Mouse (Mus musculus) MEL (cell line): ENCODE results near the gene Lcmt2. TPM values are rescaled to one million over a fixed set of nuclear protein-coding genes. Genes with fewer than 3 reads are reported as not detected.
A peak's percentile ranks its signal among the peaks of the same experiment; 100 is the strongest.

Experiments
- DNase-seq: peaks from one replicate; pipeline ENCODE4 v3.0.0; 2011; ENCODE audit warnings: low read depth, low spot score
- H3K27ac ChIP-seq: 2 replicates; pipeline ENCODE4 v1.5.1; 2012; ENCODE audit warnings: low read depth, mild to moderate bottlenecking, control low read depth, low read length, moderate library complexity; ENCODE audit not compliant: control insufficient read depth
- H3K27me3 ChIP-seq, 2 experiments: fragments of 150-350 bp in 1 of 2; sonication (generic) in 1 of 2; 2 replicates each; pipeline ENCODE4 v1.6.1; 2012; ENCODE audit warnings: low read length in 2 of 2, mild to moderate bottlenecking in 2 of 2, improper control_type of control experiment in 1 of 2, moderate library complexity in 1 of 2; ENCODE audit not compliant: insufficient read depth in 2 of 2, control insufficient read depth in 1 of 2
- H3K36me3 ChIP-seq, 2 experiments: 2 replicates each; pipeline ENCODE4 v1.6.1; 2012 to 2014; ENCODE audit warnings: low read length in 2 of 2, improper control_type of control experiment in 1 of 2, inconsistent platforms in 1 of 2, mild to moderate bottlenecking in 1 of 2; ENCODE audit not compliant: insufficient read depth in 2 of 2, control insufficient read depth in 1 of 2
- H3K4me1 ChIP-seq, 2 experiments: fragments of 150-350 bp in 1 of 2; sonication (generic) in 1 of 2; 2 replicates each; pipeline ENCODE4 v1.6.1; 2012; ENCODE audit warnings: low read length in 2 of 2, improper control_type of control experiment in 1 of 2, mild to moderate bottlenecking in 1 of 2; ENCODE audit not compliant: insufficient read depth in 2 of 2, control insufficient read depth in 1 of 2
- H3K4me3 ChIP-seq, 2 experiments: fragments of 150-350 bp in 1 of 2; sonication (generic) in 1 of 2; 2 replicates each; pipeline ENCODE4 v1.5.1; 2012; ENCODE audit warnings: low read depth in 2 of 2, low read length in 2 of 2, mild to moderate bottlenecking in 2 of 2, moderate library complexity in 2 of 2, control low read depth in 1 of 2, improper control_type of control experiment in 1 of 2; ENCODE audit not compliant: control insufficient read depth in 1 of 2, insufficient read depth in 1 of 2
- H3K79me2 ChIP-seq: 2 replicates; pipeline ENCODE4 v1.6.1; 2012; ENCODE audit warnings: mild to moderate bottlenecking, low read length, moderate library complexity; ENCODE audit not compliant: control insufficient read depth, poor library complexity, insufficient read depth
- H3K9ac ChIP-seq: 2 replicates; pipeline ENCODE4 v1.6.1; 2012; ENCODE audit warnings: low read depth, mild to moderate bottlenecking, control low read depth, low read length, moderate library complexity; ENCODE audit not compliant: control insufficient read depth, poor library complexity, severe bottlenecking
- H3K9me3 ChIP-seq: fragments of 150-350 bp; sonication (generic); replicated peaks from 2 replicates; pipeline ENCODE4 v1.6.1; 2012; ENCODE audit warnings: mild to moderate bottlenecking, low read length, improper control_type of control experiment, moderate library complexity; ENCODE audit not compliant: insufficient read depth
- BHLHE40 ChIP-seq: IDR thresholded peaks from 2 replicates; pipeline ENCODE4 v1.6.1; 2012; ENCODE audit warnings: low read depth, mild to moderate bottlenecking, inconsistent platforms, low read length, improper control_type of control experiment, borderline replicate concordance
- CHD1 ChIP-seq: IDR thresholded peaks from 2 replicates; pipeline ENCODE4 v1.6.1; 2012; ENCODE audit warnings: low read depth, mild to moderate bottlenecking, inconsistent platforms, low read length, improper control_type of control experiment
- CHD2 ChIP-seq: IDR thresholded peaks from 2 replicates; pipeline ENCODE4 v1.6.1; 2011; ENCODE audit warnings: low read length, improper control_type of control experiment
- CTCF ChIP-seq, 3 experiments: IDR thresholded peaks in 2 of 3; conservative IDR thresholded peaks in 1 of 3; 2 replicates each; pipeline ENCODE4 v1.5.1; 2011 to 2012; ENCODE audit warnings: low read length in 3 of 3, low read depth in 2 of 3, mild to moderate bottlenecking in 2 of 3, improper control_type of control experiment in 1 of 3, inconsistent platforms in 1 of 3, mixed read lengths in 1 of 3, moderate library complexity in 1 of 3; ENCODE audit not compliant: control insufficient read depth in 1 of 3, insufficient read depth in 1 of 3, poor library complexity in 1 of 3, severe bottlenecking in 1 of 3
- E2F4 ChIP-seq: IDR thresholded peaks from 2 replicates; pipeline ENCODE4 v1.6.1; 2011; ENCODE audit warnings: low read depth, low read length, improper control_type of control experiment, borderline replicate concordance
- ELF1 ChIP-seq: IDR thresholded peaks from 2 replicates; pipeline ENCODE4 v1.6.1; 2014; ENCODE audit warnings: low read depth, mild to moderate bottlenecking, inconsistent platforms, low read length, improper control_type of control experiment, moderate library complexity
- EP300 ChIP-seq, 2 experiments: IDR thresholded peaks; 2 replicates each; pipeline ENCODE4 v1.6.1; 2011; ENCODE audit warnings: improper control_type of control experiment in 2 of 2, low read length in 2 of 2, low read depth in 1 of 2, mild to moderate bottlenecking in 1 of 2
- ETS1 ChIP-seq: IDR thresholded peaks from 2 replicates; pipeline ENCODE4 v1.6.1; 2012; ENCODE audit warnings: low read depth, mild to moderate bottlenecking, inconsistent platforms, low read length, improper control_type of control experiment, moderate library complexity
- GATA1 ChIP-seq: IDR thresholded peaks from 2 replicates; pipeline ENCODE4 v1.6.1; 2011; ENCODE audit warnings: low read depth, low read length, improper control_type of control experiment
- HCFC1 ChIP-seq: IDR thresholded peaks from 2 replicates; pipeline ENCODE4 v1.6.1; 2012; ENCODE audit warnings: low read depth, mild to moderate bottlenecking, inconsistent platforms, low read length, improper control_type of control experiment, moderate library complexity
- JUND ChIP-seq: IDR thresholded peaks from 2 replicates; pipeline ENCODE4 v1.6.1; 2011; ENCODE audit warnings: low read depth, mild to moderate bottlenecking, improper control_type of control experiment, low read length
- KAT2A ChIP-seq: conservative IDR thresholded peaks from 2 replicates; pipeline ENCODE4 v1.6.1; 2012; ENCODE audit warnings: low read depth, low read length, improper control_type of control experiment, inconsistent platforms
- MAFK ChIP-seq: IDR thresholded peaks from 2 replicates; pipeline ENCODE4 v1.6.1; 2011; ENCODE audit warnings: low read depth, mild to moderate bottlenecking, low read length, improper control_type of control experiment, borderline replicate concordance
- MAX ChIP-seq: IDR thresholded peaks from 2 replicates; pipeline ENCODE4 v1.6.1; 2011; ENCODE audit warnings: low read length, improper control_type of control experiment
- MAZ ChIP-seq: IDR thresholded peaks from 2 replicates; pipeline ENCODE4 v1.6.1; 2012; ENCODE audit warnings: low read depth, mild to moderate bottlenecking, inconsistent platforms, low read length, improper control_type of control experiment
- MEF2A ChIP-seq: IDR thresholded peaks from 2 replicates; pipeline ENCODE4 v1.6.1; 2014; ENCODE audit warnings: low read depth, mild to moderate bottlenecking, inconsistent platforms, low read length, improper control_type of control experiment; ENCODE audit not compliant: poor library complexity, insufficient replicate concordance, severe bottlenecking; ENCODE audit errors: extremely low read depth
- MXI1 ChIP-seq: IDR thresholded peaks from 2 replicates; pipeline ENCODE4 v1.6.1; 2011; ENCODE audit warnings: mild to moderate bottlenecking, low read depth, low read length, improper control_type of control experiment
- MYB ChIP-seq: IDR thresholded peaks from 2 replicates; pipeline ENCODE4 v1.6.1; 2011; ENCODE audit warnings: mild to moderate bottlenecking, low read depth, low read length, improper control_type of control experiment
- MYC ChIP-seq: IDR thresholded peaks from 2 replicates; pipeline ENCODE4 v1.6.1; 2011; ENCODE audit warnings: low read depth, mild to moderate bottlenecking, low read length, improper control_type of control experiment, moderate library complexity
- NELFE ChIP-seq: IDR thresholded peaks from 2 replicates; pipeline ENCODE4 v1.6.1; 2011; ENCODE audit warnings: low read depth, low read length, improper control_type of control experiment
- POLR2A ChIP-seq, 2 experiments: IDR thresholded peaks; 2 replicates each; pipeline ENCODE4 v1.6.1; 2011 to 2012; ENCODE audit warnings: low read length in 2 of 2, mild to moderate bottlenecking in 2 of 2, control low read depth in 1 of 2, improper control_type of control experiment in 1 of 2, low read depth in 1 of 2, moderate library complexity in 1 of 2; ENCODE audit not compliant: control insufficient read depth in 1 of 2, insufficient read depth in 1 of 2, poor library complexity in 1 of 2
- POLR2AphosphoS5 ChIP-seq: IDR thresholded peaks from 2 replicates; pipeline ENCODE4 v1.6.1; 2012; ENCODE audit warnings: low read depth, borderline replicate concordance, mild to moderate bottlenecking, inconsistent platforms, low read length, moderate library complexity, mixed read lengths
- RCOR1 ChIP-seq: IDR thresholded peaks from 2 replicates; pipeline ENCODE4 v1.6.1; 2012; ENCODE audit warnings: low read depth, mild to moderate bottlenecking, inconsistent platforms, low read length, improper control_type of control experiment
- SIN3A ChIP-seq: IDR thresholded peaks from 2 replicates; pipeline ENCODE4 v1.6.1; 2012; ENCODE audit warnings: low read length, improper control_type of control experiment, inconsistent platforms
- SMC3 ChIP-seq: IDR thresholded peaks from 2 replicates; pipeline ENCODE4 v1.6.1; 2011; ENCODE audit warnings: low read depth, low read length, improper control_type of control experiment
- TBP ChIP-seq: IDR thresholded peaks from 2 replicates; pipeline ENCODE4 v1.8.0; 2011; ENCODE audit warnings: low read depth, low read length, improper control_type of control experiment
- TCF12 ChIP-seq: IDR thresholded peaks from 2 replicates; pipeline ENCODE4 v1.6.1; 2014; ENCODE audit warnings: low read depth, mild to moderate bottlenecking, inconsistent platforms, low read length, improper control_type of control experiment, moderate library complexity
- UBTF ChIP-seq: IDR thresholded peaks from 2 replicates; pipeline ENCODE4 v1.6.1; 2012; ENCODE audit warnings: low read depth, mild to moderate bottlenecking, inconsistent platforms, low read length, improper control_type of control experiment, moderate library complexity, borderline replicate concordance; ENCODE audit not compliant: insufficient read depth
- USF1 ChIP-seq: IDR thresholded peaks from 2 replicates; pipeline ENCODE4 v1.6.1; 2014; ENCODE audit warnings: low read depth, mild to moderate bottlenecking, inconsistent platforms, low read length, improper control_type of control experiment, moderate library complexity
- USF2 ChIP-seq, 2 experiments: IDR thresholded peaks; 2 replicates each; pipeline ENCODE4 v1.6.1; 2011 to 2012; ENCODE audit warnings: improper control_type of control experiment in 2 of 2, low read length in 2 of 2, borderline replicate concordance in 1 of 2, inconsistent platforms in 1 of 2, low read depth in 1 of 2, mild to moderate bottlenecking in 1 of 2; ENCODE audit not compliant: insufficient read depth in 1 of 2
- ZC3H11A ChIP-seq: IDR thresholded peaks from 2 replicates; pipeline ENCODE4 v1.6.1; 2012; ENCODE audit warnings: low read depth, mild to moderate bottlenecking, inconsistent platforms, low read length, improper control_type of control experiment
- ZKSCAN1 ChIP-seq: IDR thresholded peaks from 2 replicates; pipeline ENCODE4 v1.6.1; 2012; ENCODE audit warnings: low read depth, mild to moderate bottlenecking, inconsistent platforms, low read length, improper control_type of control experiment, moderate library complexity
- ZNF384 ChIP-seq: IDR thresholded peaks from 2 replicates; pipeline ENCODE4 v1.6.1; 2012; ENCODE audit warnings: low read depth, mild to moderate bottlenecking, inconsistent platforms, low read length, improper control_type of control experiment
- polyA plus RNA-seq, 2 experiments: library from polyadenylated mRNA; stranded (reverse) in 1 of 2; unstranded in 1 of 2; fragments of >175 nt in 1 of 2; fragments of >200 nt in 1 of 2; gene quantifications; 2 replicates each; pipeline versions ENCODE4 v1.2.1 to v1.2.4; 2012; ENCODE audit warnings: low replicate concordance in 2 of 2, low read depth in 1 of 2; ENCODE audit not compliant: insufficient read length in 2 of 2, insufficient read depth in 1 of 2, missing spikeins in 1 of 2
- total RNA-seq: library from RNA; depleted of rRNA; stranded (reverse); fragments of 300-350 nt; gene quantifications from 2 replicates; pipeline ENCODE4 v1.2.3, GENCODE M21; 2012

Lcmt2 gene
- total and polyA plus RNA-seq, 3 experiments: 12.9 to 13.2 TPM; not detected in 1

DNA sequence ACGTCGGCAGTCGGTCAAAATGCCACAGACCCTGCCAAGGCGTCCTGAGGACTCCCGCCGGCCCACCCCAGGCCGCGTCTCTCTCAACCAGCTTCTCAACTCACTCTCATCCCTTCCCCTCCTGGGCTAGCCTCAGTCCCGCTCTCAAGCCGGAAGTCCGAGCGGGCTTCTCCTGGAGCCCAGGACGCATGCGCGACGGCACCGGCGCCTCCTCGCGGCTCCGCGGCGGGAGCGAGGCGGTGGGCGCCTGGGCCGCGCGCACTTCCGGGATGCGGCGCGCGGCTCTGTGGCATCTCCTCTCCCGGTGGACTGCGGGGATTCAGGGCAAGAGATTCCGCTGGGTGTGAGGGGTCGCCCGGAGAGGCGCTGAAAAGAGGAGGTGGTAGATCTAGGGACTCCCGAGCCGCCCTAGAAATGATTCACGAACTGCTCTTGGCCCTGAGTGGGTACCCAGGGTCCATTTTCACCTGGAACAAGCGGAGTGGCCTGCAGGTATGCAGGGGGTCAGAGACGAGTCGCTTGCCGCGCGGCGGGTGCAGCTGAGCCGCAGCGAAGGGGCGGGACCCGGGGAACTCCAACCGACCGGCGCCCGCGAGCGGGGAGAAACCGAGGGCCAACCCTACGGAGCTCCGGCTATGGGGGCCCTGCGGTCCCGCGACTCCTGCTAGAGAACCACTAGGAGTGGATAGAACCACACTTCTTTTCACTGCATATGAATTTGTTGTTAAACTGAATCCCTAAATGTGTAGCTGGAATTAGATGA lies 30.7 kb upstream of the Lcmt2 start, which contains the start of gene Zscan29 (continued):
- TF ChIP-seq TCF12 (peak; percentile 69), E2F4 (no peak; the same call in 1 of the 2 replicates)

DNA sequence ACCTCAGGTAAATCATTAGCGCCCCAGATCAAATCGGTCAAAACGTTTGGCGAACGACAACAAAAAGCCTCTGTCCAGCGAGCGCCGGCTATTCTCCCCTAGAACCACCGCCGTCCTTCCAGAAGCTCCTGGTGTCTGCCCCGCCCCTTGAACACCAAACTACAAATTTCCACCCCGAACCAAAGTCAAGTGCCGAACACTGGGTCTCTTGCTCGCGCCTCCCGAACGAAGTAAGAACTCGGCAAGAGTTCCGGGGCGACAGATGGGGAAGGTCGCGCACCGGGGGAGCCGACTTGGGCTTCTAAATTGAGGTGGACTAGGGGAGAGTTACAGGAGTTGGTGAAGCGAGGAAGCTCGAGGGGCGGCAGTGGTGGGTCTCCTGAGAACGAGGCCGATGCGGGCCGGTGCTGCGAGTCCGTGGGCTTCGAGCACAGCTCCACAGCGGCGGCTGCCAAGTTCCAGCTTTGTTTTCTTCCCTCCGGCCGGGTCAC lies 30.1 kb upstream of the Lcmt2 start, which contains the start of gene Tubgcp4:
Gene Tubgcp4 (plus strand): TSS at position 174 of the 491 bp plus-strand sequence.
- Histone ChIP-seq H3K4me3 (peak within 1 kb of the TSS; percentile 95 to 99), H3K79me2 (peaks cover 29% of the 10 kb centered on the region), H3K27me3 (no peaks in the 10 kb centered on the region), H3K36me3 (peaks cover 3 to 13% of the 10 kb centered on the region in 2 experiments; a peak in 3 of 4 replicates), H3K4me1 (peaks cover 0 to 10% of the 10 kb centered on the region in 2 experiments; a peak in 3 of 4 replicates), H3K9me3 (no peaks in the 10 kb centered on the region), H3K9ac (peak within 1 kb of the TSS; percentile 95), H3K27ac (peak within 1 kb of the TSS; percentile 80)
- peak; percentile 70 for DNase-seq
- peak; percentile 10; the same call in 1 of the 2 replicates for TF ChIP-seq MXI1
- TF ChIP-seq BHLHE40: no peak
- 0 out of 2 replicates have a peak, but pooled peaks have one; percentile 47 for TF ChIP-seq CHD1
- TF ChIP-seq GATA1: no peak
- TF ChIP-seq MAFK: no peak
- TF ChIP-seq TCF12: no peak
- TF ChIP-seq UBTF: no peak
- TF ChIP-seq POLR2AphosphoS5: no peak
- TF ChIP-seq POLR2A (IDR thresholded peaks at IDR 0.05; ENCODE audit: control insufficient read depth in 1 of 2, insufficient read depth in 1 of 2, low read depth in 1 of 2, low read length in 2 of 2, poor library complexity in 1 of 2): no peak
- no peak for TF ChIP-seq NELFE
- no peak for TF ChIP-seq RCOR1
- no peak for TF ChIP-seq KAT2A
- no peak for TF ChIP-seq ZC3H11A
- TF ChIP-seq SIN3A: no peak; the same call in 1 of the 2 replicates
- no peak for TF ChIP-seq MEF2A
- TF ChIP-seq USF1: no peak
- TF ChIP-seq ZNF384: no peak
- TF ChIP-seq MYC: no peak
- no peak for TF ChIP-seq SMC3
- TF ChIP-seq EP300 (IDR thresholded peaks at IDR 0.05; ENCODE audit: low read depth in 1 of 2, low read length in 2 of 2): no peak
- no peak for TF ChIP-seq MYB
- no peak for TF ChIP-seq CHD2
- peak; percentile 24; the same call in 1 of the 2 replicates for TF ChIP-seq MAX
- TF ChIP-seq JUND: no peak
- TF ChIP-seq ELF1: 0 out of 2 replicates have a peak, but pooled peaks have one; percentile 17
- TF ChIP-seq E2F4: no peak
- TF ChIP-seq TBP: no peak
- 0 out of 2 replicates have a peak, but pooled peaks have one; percentile 1 for TF ChIP-seq MAZ
- TF ChIP-seq ETS1: 0 out of 2 replicates have a peak, but pooled peaks have one; percentile 16
- no peak for TF ChIP-seq USF2 (IDR thresholded peaks at IDR 0.05; ENCODE audit: borderline replicate concordance in 1 of 2, insufficient read depth in 1 of 2, low read depth in 1 of 2, low read length in 2 of 2)
- TF ChIP-seq HCFC1: no peak
- TF ChIP-seq CTCF (IDR thresholded peaks at IDR 0.05 in 2 of 3, conservative IDR thresholded peaks at IDR 0.05 in 1 of 3; ENCODE audit: control insufficient read depth in 1 of 3, insufficient read depth in 1 of 3, low read depth in 2 of 3, low read length in 3 of 3, poor library complexity in 1 of 3, severe bottlenecking in 1 of 3): no peak
- TF ChIP-seq ZKSCAN1: no peak
